Mouse (Mus musculus): ENCODE data around the gene Ptger1. TPM values are rescaled to one million over a fixed set of nuclear protein-coding genes. Genes with fewer than 3 reads are reported as not detected.

Ptger1 gene
- polyA plus RNA-seq, 1 experiment from 2014 or later = 1.2 TPM

Other genes with a start within 250 kb of the Ptger1 start
- gene Scoc, start 208.3 kb upstream of the Ptger1 start, polyA plus RNA-seq (2015; fragmentation: Nextera tagmentation; extraction: Ambion mirVana) = 96.0 and 117 TPM in 2 replicates
- not detected in 2 replicates for gene Olfr370, start 130.9 kb upstream of the Ptger1 start, polyA plus RNA-seq (2015; fragmentation: Nextera tagmentation; extraction: Ambion mirVana)
- gene Ndufb7, start 100.0 kb upstream of the Ptger1 start, polyA plus RNA-seq (2015; fragmentation: Nextera tagmentation; extraction: Ambion mirVana) = 370 and 398 TPM in 2 replicates
- gene Tecr, start 58.7 kb upstream of the Ptger1 start, polyA plus RNA-seq (2015; fragmentation: Nextera tagmentation; extraction: Ambion mirVana) = 610 and 639 TPM in 2 replicates
- 47.0 and 48.2 TPM in 2 replicates for gene Dnajb1, start 58.5 kb upstream of the Ptger1 start, polyA plus RNA-seq (2015; fragmentation: Nextera tagmentation; extraction: Ambion mirVana)
- gene Gipc1, start 14.0 kb upstream of the Ptger1 start, polyA plus RNA-seq (2015; fragmentation: Nextera tagmentation; extraction: Ambion mirVana) = 163 and 166 TPM in 2 replicates
- 34.4 and 35.2 TPM in 2 replicates for gene Pkn1, start 32.5 kb downstream of the Ptger1 start, polyA plus RNA-seq (2015; fragmentation: Nextera tagmentation; extraction: Ambion mirVana)
- gene Ddx39, start 48.5 kb downstream of the Ptger1 start, polyA plus RNA-seq (2015; fragmentation: Nextera tagmentation; extraction: Ambion mirVana) = 215 and 226 TPM in 2 replicates
- gene Adgre5, start 74.6 kb downstream of the Ptger1 start, polyA plus RNA-seq (2015; fragmentation: Nextera tagmentation; extraction: Ambion mirVana) = 32.3 and 35.4 TPM in 2 replicates
- gene Adgrl1, start 233.4 kb downstream of the Ptger1 start, polyA plus RNA-seq (2015; fragmentation: Nextera tagmentation; extraction: Ambion mirVana) = 11.0 and 13.4 TPM in 2 replicates